Mouse (Mus musculus) adrenal gland, adult (tissue): ENCODE data around the gene Med14.

Source experiments
- DNase-seq, 2 experiments: peaks; one replicate each; pipeline ENCODE4 v3.0.0; 2022 to 2023; ENCODE audit warnings: low spot score in 1 of 2; ENCODE audit not compliant: inconsistent age in 2 of 2

The Med14 gene

GRCm38 (mm10) chrX:12761626-12762333 lies at the start of gene Med14:
TSS of gene Med14 (minus strand) at chrX:12762073.
- peak; percentile 92 to 96 for DNase-seq

- DNase-seq, result no peak
These were observed 38.7 kb upstream of the Med14 start for GRCm38 (mm10) chrX:12800559-12800958.

GRCm38 (mm10) chrX:12794842-12795241 lies 33.0 kb upstream of the Med14 start:
- DNase-seq, result peak; percentile 19 to 65

- no peak for DNase-seq
These were observed 29.9 kb upstream of the Med14 start for GRCm38 (mm10) chrX:12791674-12792340.

GRCm38 (mm10) chrX:12773236-12773635 lies 11.4 kb upstream of the Med14 start:
- DNase-seq, result no peak

GRCm38 (mm10) chrX:12771561-12771960 lies 9.7 kb upstream of the Med14 start:
- peak in 1 of 2 experiments; percentile 58 for DNase-seq

GRCm38 (mm10) chrX:12768571-12768970 lies 6.7 kb upstream of the Med14 start:
- no peak for DNase-seq

- DNase-seq, result no peak
These were observed 5.1 kb upstream of the Med14 start for GRCm38 (mm10) chrX:12766846-12767564.

- no peak for DNase-seq
These were observed 1.4 kb upstream of the Med14 start for GRCm38 (mm10) chrX:12763127-12763834.

- DNase-seq, result no peak
These were observed 657 bp upstream of the Med14 start for GRCm38 (mm10) chrX:12762334-12763126.

- DNase-seq, result no peak
These were observed 631 bp downstream of the Med14 start for GRCm38 (mm10) chrX:12761259-12761625.

- DNase-seq, result peak in 1 of 2 experiments; percentile 47
These were observed 1.4 kb downstream of the Med14 start for GRCm38 (mm10) chrX:12760501-12760900.

- DNase-seq, result peak in 1 of 2 experiments; percentile 25
These were observed 2.2 kb downstream of the Med14 start for GRCm38 (mm10) chrX:12759625-12760024.

GRCm38 (mm10) chrX:12747886-12748285 lies 14.0 kb downstream of the Med14 start:
- no peak for DNase-seq

- DNase-seq, result no peak
These were observed 15.1 kb downstream of the Med14 start for GRCm38 (mm10) chrX:12746729-12747128.

GRCm38 (mm10) chrX:12740396-12740795 lies 21.5 kb downstream of the Med14 start:
- DNase-seq, result no peak

GRCm38 (mm10) chrX:12716036-12716435 lies 45.8 kb downstream of the Med14 start:
- no peak for DNase-seq

- DNase-seq, result no peak
These were observed 48.1 kb downstream of the Med14 start for GRCm38 (mm10) chrX:12713796-12714195.

- no peak for DNase-seq
These were observed 75.0 kb downstream of the Med14 start for GRCm38 (mm10) chrX:12686910-12687309.

GRCm38 (mm10) chrX:12686071-12686470 lies 75.8 kb downstream of the Med14 start:
- no peak for DNase-seq
